Mouse (Mus musculus) heart, postnatal 4 days (tissue): Measurements from ENCODE around the gene Cbx5. TPM values are rescaled to one million over a fixed set of nuclear protein-coding genes. Genes with fewer than 3 reads are reported as not detected.

ENCODE experiments used
- DNase-seq: peaks from one replicate; pipeline ENCODE4 v3.0.0; 2021
- total RNA-seq, 2 experiments: library from RNA; stranded (reverse); gene quantifications; 2 replicates each; pipeline ENCODE4 v1.2.3; 2021

The Cbx5 gene
- total RNA-seq, 2 experiments from 2014 or later, result 146 TPM

GRCm38 (mm10) chr15:103172537-103172936 lies 67.1 kb downstream of the Cbx5 start:
- peak; percentile 75 for DNase-seq

DNA sequence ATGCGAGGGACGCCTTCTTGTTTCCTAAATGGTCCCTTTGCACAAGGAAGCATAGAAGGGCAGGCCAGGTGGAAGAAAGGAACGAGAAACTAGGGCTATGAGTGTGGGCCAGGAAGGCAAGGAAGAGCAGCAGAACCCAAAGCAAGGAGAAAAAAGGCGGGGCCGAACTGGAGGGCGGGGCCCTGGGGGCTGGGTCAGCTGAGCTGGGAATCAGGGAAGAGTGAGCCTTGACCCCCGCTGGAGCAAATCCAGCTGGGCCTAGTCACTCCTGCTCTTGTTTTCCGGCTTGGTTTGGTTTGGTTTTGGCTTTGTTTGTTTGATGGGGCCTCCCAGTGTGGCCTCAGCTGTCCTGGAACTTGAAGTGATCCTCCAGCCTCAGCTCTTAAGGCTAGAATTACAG lies 68.3 kb downstream of the Cbx5 start:
- no peak for DNase-seq

- DNase-seq, result no peak
These were observed 69.3 kb downstream of the Cbx5 start for GRCm38 (mm10) chr15:103170316-103170679.

DNA sequence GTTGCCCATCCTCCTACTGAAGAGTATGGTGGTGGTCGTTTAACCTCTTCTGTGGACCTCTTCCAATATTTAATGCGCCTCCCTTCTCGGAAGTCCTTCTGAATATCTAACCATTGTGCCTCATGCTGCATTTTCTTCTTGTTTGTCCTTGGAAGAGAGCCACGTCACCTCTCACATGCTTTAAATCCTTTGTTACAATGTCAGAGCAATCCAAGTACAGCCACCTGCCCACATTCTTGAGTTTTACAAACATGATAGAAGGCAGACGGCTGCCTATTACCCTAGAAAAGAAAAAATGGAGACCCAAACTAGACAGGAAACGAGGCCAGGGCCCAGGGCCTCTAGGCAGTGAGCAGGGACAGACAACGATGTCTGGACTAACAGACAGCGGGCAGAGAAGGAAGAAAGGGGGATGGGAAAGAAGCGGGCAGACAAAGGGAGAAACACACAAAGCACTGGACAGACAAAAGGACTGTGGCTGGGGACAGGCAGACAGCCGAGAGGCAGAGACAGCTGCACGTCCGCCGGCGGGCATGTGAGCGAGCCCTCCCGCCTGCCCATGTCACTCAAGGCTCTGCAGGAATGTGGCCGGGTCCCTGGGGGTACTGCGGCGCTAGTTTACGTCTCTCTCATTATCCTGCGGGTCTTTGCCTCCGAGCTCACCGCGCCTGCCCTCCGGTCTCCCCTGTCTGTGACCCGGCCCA lies 69.9 kb downstream of the Cbx5 start:
- no peak for DNase-seq

DNA sequence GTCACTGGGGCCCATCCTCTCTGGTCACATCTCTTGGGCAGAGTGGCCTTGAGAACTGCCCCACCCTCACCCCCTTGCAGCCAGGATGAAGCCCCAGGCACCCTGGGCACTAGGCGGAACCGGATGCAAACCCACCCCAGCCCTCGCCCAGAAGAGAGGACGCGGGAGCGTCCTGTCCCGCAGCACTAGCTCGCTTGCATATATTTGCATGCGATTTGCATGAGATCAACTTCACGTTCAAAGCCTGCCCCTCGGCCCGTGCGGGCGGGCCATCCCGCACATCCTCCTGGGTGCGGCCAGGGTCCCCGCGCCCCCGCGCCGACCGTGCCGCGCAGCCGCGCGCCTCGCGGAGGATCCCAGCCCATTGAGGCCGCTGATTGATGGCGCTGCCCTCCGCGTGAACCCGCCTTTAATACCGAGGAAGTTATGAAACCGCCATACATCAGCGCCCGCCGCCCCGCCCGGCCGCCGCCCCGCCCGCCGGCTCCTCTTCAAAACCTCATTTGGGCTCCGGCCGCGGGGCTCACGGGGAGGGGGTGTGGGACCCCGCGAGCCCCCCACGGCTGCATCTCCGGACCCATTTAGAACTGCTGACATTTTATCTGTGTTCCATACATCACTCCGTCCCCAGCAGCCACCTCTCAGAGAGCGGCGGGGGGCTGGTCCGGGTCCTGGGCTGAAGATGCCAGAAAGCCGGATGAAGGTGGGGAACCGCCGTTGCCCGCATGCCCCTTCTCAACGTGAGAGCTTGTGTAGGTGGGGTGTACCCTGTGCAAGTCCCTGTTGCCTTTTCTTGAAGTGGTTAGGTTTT lies 70.6 kb downstream of the Cbx5 start:
- DNase-seq, result no peak

GRCm38 (mm10) chr15:103167786-103168185 lies 71.8 kb downstream of the Cbx5 start:
- no peak for DNase-seq

- DNase-seq, result no peak
These were observed 72.5 kb downstream of the Cbx5 start, which contains the start of gene Smug1 for GRCm38 (mm10) chr15:103167042-103167615. Smug1 (minus strand) TSS chr15:103167092.

GRCm38 (mm10) chr15:103165924-103166323 lies 73.7 kb downstream of the Cbx5 start:
- DNase-seq, result no peak

DNA sequence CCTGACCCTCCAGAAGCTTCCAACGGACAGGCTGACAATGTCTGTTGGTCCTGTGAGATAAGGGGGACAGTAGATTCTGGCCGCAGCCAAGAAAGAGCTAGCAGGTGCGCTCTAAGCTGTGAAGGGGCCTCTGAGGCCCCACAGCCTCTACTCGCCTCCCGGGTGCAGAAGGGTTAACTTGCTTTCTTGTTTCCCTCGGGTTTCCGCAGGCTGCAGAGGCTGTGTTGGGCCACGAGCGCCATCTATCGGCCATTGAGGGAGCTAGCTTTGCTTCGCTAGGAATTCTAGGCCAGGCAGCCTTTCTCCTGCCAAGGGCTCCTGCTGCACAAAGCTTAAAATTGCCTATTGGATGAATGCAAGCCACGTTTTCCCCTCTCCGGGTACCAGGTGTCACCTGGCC lies 74.2 kb downstream of the Cbx5 start:
- DNase-seq, result peak; percentile 94

DNA sequence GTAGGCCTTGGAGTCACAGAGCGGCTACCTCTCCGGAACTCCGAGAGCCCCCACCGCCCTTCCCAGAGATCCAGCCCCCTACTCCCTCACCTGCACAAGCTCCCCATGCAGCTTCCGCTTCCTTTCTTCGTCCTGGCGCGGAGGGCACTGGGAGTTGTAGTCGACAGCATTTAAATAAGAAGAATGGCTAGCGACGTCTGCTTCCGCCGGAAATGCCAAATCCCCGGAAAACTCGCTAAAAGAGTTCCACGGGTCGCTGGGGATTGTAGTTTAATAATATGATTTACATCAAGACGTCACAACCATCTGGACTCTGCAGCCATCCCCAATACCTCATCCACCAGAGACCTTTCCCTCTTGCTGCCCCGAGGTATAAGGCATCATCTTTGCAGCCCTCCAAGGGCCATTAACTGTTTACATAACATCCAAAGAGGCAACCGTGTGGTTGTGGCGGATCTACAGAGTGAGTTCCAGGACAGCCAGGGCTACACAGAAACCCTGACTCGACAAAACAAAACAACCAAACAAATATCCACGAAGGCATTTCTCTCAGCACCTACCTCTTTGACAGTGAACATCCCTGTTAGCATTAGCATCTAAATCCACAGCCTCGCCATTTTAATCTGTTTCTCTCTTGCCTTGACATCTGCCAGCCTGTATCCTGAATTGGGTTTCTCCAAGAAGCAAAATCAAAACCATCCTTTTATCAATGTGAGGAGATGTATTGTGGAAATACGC lies 76.3 kb downstream of the Cbx5 start:
- DNase-seq, result peak; percentile 89

DNA sequence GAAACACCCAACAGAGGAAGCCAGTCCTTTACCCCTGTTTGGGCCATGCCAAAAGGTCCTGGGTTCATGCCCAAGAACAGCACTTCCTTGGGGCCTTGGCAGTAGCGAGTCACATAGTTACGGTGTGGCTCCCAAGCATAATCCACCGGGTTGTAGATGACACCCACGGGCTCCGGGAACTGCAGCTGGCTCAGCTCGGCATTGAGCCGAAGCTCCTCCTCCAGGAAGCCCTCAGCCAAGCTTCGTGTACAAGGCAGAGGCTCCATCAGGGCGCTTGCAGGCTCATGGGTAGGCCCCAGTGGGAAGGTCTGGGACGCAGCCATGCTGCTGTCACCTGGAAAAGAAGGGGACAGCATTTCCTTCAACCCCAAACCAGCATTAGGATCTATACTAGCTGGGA lies 82.0 kb downstream of the Cbx5 start:
- no peak for DNase-seq

DNA sequence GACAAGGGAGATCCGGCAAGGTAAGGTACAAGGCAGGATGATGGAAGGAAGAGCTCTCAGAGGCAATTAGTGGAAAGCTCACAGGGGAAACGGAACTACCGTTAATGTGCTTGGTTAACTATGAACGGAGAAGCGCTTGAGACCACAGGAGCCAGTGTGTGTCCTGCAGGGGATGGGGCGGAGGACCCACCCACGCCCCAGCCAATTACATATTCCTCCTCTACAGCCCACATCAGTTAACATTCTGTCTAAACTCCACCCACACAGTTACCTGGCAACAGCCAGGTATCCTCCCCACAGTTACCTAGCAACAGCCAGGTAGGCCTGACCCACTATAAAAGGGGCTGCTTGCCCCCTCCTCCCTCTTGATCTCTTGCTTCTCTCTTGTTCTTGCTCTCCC lies 82.7 kb downstream of the Cbx5 start:
- DNase-seq, result no peak

DNA sequence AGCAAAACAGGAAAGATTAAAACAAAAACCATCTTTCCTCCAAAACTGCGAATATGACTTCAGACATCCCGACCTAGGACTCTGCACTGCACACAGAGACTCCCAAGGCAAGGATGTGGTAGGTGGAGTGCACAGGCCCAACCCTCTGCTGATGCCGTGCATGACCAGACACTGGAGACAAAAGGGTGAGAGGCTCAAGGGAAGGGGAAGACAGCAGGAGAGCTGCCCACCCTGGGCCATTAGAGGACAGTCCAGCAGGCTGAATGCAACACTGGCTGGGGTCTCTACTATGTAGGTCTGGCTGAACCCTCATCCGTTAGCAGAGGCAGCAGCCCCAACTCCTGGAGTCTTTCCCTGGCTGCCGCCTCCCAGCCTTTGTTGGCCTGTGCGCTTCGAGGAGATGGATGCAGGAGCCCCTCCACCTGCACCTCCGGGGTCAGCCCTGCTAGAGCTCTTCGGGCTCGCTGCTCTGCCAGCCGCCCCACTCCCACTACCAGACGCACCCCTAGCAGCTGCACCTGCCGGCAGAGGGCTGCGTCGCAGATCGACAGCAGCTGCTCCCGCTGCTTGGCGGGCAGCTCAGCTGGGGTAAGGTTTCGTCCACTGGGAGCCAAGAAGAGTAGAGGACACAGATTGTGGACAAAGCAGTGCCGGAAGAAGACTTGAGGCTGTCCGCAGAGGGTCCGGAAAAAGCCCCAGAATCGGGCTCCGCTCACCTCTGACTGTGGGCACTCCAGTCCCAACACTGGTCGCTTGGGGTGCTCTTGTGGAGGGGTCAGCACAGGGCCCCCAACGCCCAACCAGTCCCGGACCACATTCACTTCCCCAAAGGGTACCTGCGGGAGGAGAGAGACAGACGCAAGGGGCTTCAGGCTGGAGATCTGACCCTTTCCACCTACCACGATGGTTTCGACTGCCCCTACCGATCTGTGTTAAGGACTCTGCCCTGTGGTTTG lies 84.0 kb downstream of the Cbx5 start:
- no peak for DNase-seq

GRCm38 (mm10) chr15:103152890-103153610 lies 86.6 kb downstream of the Cbx5 start:
- no peak for DNase-seq

- DNase-seq, result no peak
These were observed 87.2 kb downstream of the Cbx5 start for GRCm38 (mm10) chr15:103152371-103152770.

DNA sequence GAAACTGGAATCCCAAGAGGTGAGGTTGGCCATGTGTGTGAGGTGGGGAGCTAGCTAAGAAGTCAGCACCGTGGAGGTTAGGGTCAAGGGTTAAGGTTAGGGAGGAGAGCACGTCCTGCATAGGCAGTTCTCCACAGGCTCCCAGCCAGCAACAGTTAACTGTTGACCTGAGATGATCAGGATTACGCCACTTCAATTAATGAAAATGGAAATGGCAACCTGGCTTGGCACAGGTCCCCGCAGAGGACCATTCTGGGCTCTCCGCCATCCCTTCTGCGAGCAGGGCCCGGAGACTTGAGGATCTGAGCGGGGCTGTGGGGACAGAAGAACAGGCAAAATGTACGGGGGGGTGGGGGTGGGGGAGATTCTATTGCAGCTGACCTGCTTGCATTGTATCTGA lies 91.8 kb downstream of the Cbx5 start:
- DNase-seq, result no peak

- DNase-seq, result no peak
These were observed 92.3 kb downstream of the Cbx5 start for GRCm38 (mm10) chr15:103147422-103147690.

GRCm38 (mm10) chr15:103146627-103147421 lies 92.8 kb downstream of the Cbx5 start:
- peak; percentile 32 for DNase-seq

DNA sequence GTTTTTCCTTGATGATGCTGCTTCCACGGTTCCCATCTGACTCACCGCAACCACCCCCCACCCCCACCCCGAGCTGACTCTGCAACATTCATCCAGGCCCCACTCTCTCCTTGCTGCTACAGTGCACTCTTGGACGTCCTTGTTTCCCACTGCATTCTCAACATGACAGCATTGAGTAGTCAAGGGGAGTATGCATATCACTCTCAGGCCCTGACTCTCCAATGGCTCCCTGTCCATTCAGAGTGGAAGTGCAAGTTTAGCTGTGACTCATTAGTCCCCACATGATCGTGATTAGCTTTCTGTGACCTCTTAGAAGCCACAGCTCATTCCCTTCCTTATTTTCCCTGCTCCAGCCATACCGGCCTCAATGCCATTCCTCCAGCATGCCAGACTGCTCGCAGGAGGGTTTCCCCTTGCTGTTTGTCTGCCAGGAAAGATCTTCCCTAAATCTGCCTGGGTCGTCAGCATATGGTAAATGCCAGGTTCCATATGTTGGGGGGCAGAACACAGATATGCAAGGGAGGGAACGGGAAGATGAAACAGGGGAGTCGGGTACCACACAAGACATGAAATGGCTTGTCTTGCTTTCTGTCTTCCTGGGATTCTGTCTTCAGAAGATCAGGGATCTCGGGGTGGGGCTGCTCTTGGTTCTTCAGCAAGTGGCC lies 93.8 kb downstream of the Cbx5 start:
- DNase-seq, result no peak

DNA sequence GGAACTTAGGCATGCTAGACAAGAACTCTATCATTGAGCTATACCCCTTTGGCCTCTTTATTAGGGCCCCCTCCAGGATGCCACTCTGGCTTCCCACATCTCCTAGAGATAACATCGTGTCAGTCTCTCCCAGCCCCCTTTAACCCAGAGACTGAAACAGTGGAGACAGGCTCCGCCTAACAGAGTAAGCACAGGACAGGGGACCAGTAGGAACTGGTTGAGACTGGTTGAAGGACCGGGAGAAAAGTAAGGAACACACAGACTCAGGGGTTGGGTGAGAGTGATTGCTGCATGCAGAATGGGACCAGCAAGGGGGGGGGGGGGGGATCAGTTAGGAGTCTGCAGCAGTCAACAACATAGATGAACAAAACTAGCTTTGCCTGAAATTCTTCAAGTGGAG lies 95.4 kb downstream of the Cbx5 start:
- no peak for DNase-seq
